Mouse (Mus musculus) hindbrain, embryonic 11.5 days (tissue): ENCODE results near the gene Slit3. TPM values are rescaled to one million over a fixed set of nuclear protein-coding genes. Genes with fewer than 3 reads are reported as not detected.

Experiments used
- ATAC-seq: fragments of 200-750 bp; cut with Nextera tagmentation; 2 replicates; pipeline ENCODE4 v1.8.0; 2017; ENCODE audit warnings: mild to moderate bottlenecking, moderate TSS enrichment, moderate library complexity; ENCODE audit not compliant: low FRiP score
- DNase-seq: peaks from one replicate; pipeline ENCODE4 v3.0.0-alpha.2; 2015; ENCODE audit warnings: low spot score
- H3K27ac ChIP-seq: fragments of 300-500 bp; sonication (generic); 2 replicates; pipeline ENCODE4 v1.5.1; 2014; ENCODE audit warnings: mild to moderate bottlenecking, low read depth, low read length
- H3K27me3 ChIP-seq: fragments of 300-500 bp; sonication (generic); 2 replicates; pipeline ENCODE4 v1.6.1; 2014; ENCODE audit warnings: mild to moderate bottlenecking, low read length, moderate library complexity, mixed read lengths; ENCODE audit not compliant: control insufficient read depth, insufficient read depth
- H3K36me3 ChIP-seq: fragments of 300-500 bp; sonication (generic); 2 replicates; pipeline ENCODE4 v1.6.1; 2014; ENCODE audit warnings: mild to moderate bottlenecking, low read length, moderate library complexity, mixed read lengths; ENCODE audit not compliant: control insufficient read depth, insufficient read depth
- H3K4me1 ChIP-seq: fragments of 300-500 bp; sonication (generic); replicated peaks from 2 replicates; pipeline ENCODE4 v1.6.1; 2014; ENCODE audit warnings: low read length, mixed read lengths; ENCODE audit not compliant: control insufficient read depth, insufficient read depth
- H3K4me2 ChIP-seq: fragments of 300-500 bp; sonication (generic); replicated peaks from 2 replicates; pipeline ENCODE4 v1.6.1; 2014; ENCODE audit warnings: mild to moderate bottlenecking, low read depth, low read length
- H3K4me3 ChIP-seq: fragments of 300-500 bp; sonication (generic); 2 replicates; pipeline ENCODE4 v1.5.1; 2014; ENCODE audit warnings: low read depth, low read length
- H3K9ac ChIP-seq: fragments of 300-500 bp; sonication (generic); 2 replicates; pipeline ENCODE4 v1.6.1; 2014; ENCODE audit warnings: low read depth, low read length
- H3K9me3 ChIP-seq: fragments of 300-500 bp; sonication (generic); 2 replicates; pipeline ENCODE4 v1.6.1; 2016; ENCODE audit warnings: low read length; ENCODE audit not compliant: control insufficient read depth
- WGBS: fragments of 180-500 bp; shearing (Covaris S2); extraction: QIAGEN DNeasy Blood & Tissue Kit; methylation state at CpG from one replicate; pipeline ENCODE4 v1.1.7; 2014; 5-methylcytosine and 5-hydroxymethylcytosine counted together
- polyA plus RNA-seq: library from polyadenylated mRNA; unstranded; fragments of >200 nt; fragmentation: Nextera tagmentation; extraction: Ambion mirVana; gene quantifications from 2 replicates; pipeline ENCODE4 v1.2.1, GENCODE M21; 2014

The Slit3 gene
- polyA plus RNA-seq, 1 experiment from 2014 or later, result 39.3 TPM

GRCm38 (mm10) chr11:35723876-35724275 is 602.9 kb downstream of the Slit3 start:
- no peak overlapping the region for H3K4me3 ChIP-seq
- DNase-seq (no peak), ATAC-seq (no peak)
- no peaks in the 10 kb centered on the region for H3K9me3 ChIP-seq
- 85% methylated on average over 5 of the region's 5 CpGs for WGBS
- H3K27me3 ChIP-seq, result no peaks in the 10 kb centered on the region
- no peaks in the 10 kb centered on the region for H3K36me3 ChIP-seq
- no peaks in the 10 kb centered on the region for H3K4me1 ChIP-seq
- H3K27ac ChIP-seq, result no peak overlapping the region
- H3K9ac ChIP-seq, result no peak overlapping the region
- no peak overlapping the region for H3K4me2 ChIP-seq

- Histone ChIP-seq H3K36me3 (no peaks in the 10 kb centered on the region), H3K27me3 (no peaks in the 10 kb centered on the region), H3K4me2 (no peak overlapping the region), H3K4me3 (no peak overlapping the region), H3K27ac (no peak overlapping the region), H3K9me3 (no peaks in the 10 kb centered on the region), H3K4me1 (no peaks in the 10 kb centered on the region), H3K9ac (no peak overlapping the region)
- DNase-seq (no peak), ATAC-seq (no peak)
- WGBS, result 84% methylated on average over 8 of the region's 8 CpGs
Measured at GRCm38 (mm10) chr11:35726341-35726846, 605.4 kb downstream of the Slit3 start.

DNA sequence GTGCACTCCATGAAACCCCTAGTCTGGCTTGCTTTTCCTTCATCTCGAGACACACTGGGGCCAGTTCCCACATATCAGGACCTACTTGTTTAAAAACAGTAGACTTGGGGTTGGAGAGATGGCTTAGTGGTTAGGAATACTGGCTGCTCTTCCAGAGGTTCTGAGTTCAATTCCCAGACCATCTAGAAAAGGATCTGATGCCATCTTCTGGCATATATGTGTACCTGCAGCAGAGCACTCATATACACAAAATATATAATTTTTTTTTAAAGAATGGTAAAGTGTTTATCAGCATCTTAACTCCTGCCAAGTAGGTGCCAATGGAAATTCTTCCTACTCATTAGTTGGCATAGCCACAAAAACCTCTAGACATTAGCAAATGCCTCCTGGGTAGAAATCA is 607.2 kb downstream of the Slit3 start:
- Histone ChIP-seq H3K4me1 (no peaks in the 10 kb centered on the region), H3K36me3 (no peaks in the 10 kb centered on the region), H3K9me3 (no peaks in the 10 kb centered on the region), H3K4me3 (no peak overlapping the region), H3K27ac (no peak overlapping the region), H3K27me3 (no peaks in the 10 kb centered on the region), H3K4me2 (no peak overlapping the region), H3K9ac (no peak overlapping the region)
- DNase-seq, result no peak
- ATAC-seq, result no peak
- 81% methylated on average over 1 of the region's 1 CpGs for WGBS

GRCm38 (mm10) chr11:35729186-35729585 is 608.2 kb downstream of the Slit3 start:
- Histone ChIP-seq H3K9ac (no peak overlapping the region), H3K27me3 (no peaks in the 10 kb centered on the region), H3K4me2 (no peak overlapping the region), H3K27ac (no peak overlapping the region), H3K36me3 (no peaks in the 10 kb centered on the region), H3K9me3 (no peaks in the 10 kb centered on the region), H3K4me3 (no peak overlapping the region), H3K4me1 (no peaks in the 10 kb centered on the region)
- 60% methylated on average over 5 of the region's 5 CpGs for WGBS
- DNase-seq (no peak), ATAC-seq (no peak)

- Histone ChIP-seq H3K4me2 (no peak overlapping the region), H3K9me3 (no peaks in the 10 kb centered on the region), H3K27me3 (no peaks in the 10 kb centered on the region), H3K4me3 (no peak overlapping the region), H3K36me3 (no peaks in the 10 kb centered on the region), H3K27ac (no peak overlapping the region), H3K4me1 (no peaks in the 10 kb centered on the region), H3K9ac (no peak overlapping the region)
- DNase-seq (no peak), ATAC-seq (no peak)
- 64% methylated on average over 1 of the region's 1 CpGs for WGBS
Measured at GRCm38 (mm10) chr11:35732366-35732765, 611.3 kb downstream of the Slit3 start.

GRCm38 (mm10) chr11:35736817-35737216 is 615.8 kb downstream of the Slit3 start:
- DNase-seq (no peak), ATAC-seq (no peak)
- Histone ChIP-seq H3K27ac (no peak overlapping the region), H3K27me3 (no peaks in the 10 kb centered on the region), H3K9ac (no peak overlapping the region), H3K4me2 (no peak overlapping the region), H3K4me1 (no peaks in the 10 kb centered on the region), H3K36me3 (no peaks in the 10 kb centered on the region), H3K9me3 (no peaks in the 10 kb centered on the region), H3K4me3 (no peak overlapping the region)
- WGBS, result 61% methylated on average over 2 of the region's 2 CpGs

DNA sequence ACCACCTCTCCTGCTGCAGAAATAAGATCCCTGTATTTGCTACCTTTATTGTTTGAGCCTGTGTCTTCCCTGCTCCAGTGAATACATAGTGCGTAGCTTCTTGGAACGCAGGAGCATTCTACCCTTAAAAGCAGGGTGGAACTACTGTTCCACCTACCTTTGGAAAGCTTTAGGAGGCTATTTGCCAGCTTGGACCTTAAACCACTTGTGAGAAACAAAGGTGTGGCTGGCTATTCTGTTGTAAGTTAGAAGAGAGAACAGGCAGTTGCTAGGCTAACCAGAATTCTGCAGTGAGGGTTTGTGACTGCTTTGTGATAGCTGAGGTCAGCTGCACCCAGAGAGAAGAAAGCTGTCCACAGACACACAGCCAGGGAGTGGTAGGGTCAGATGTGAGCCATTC is 616.2 kb downstream of the Slit3 start:
- DNase-seq (no peak), ATAC-seq (no peak)
- Histone ChIP-seq H3K9me3 (no peaks in the 10 kb centered on the region), H3K9ac (no peak overlapping the region), H3K36me3 (no peaks in the 10 kb centered on the region), H3K4me2 (no peak overlapping the region), H3K27ac (no peak overlapping the region), H3K4me1 (no peaks in the 10 kb centered on the region), H3K4me3 (no peak overlapping the region), H3K27me3 (no peaks in the 10 kb centered on the region)
- 96% methylated on average over 2 of the region's 2 CpGs for WGBS

DNA sequence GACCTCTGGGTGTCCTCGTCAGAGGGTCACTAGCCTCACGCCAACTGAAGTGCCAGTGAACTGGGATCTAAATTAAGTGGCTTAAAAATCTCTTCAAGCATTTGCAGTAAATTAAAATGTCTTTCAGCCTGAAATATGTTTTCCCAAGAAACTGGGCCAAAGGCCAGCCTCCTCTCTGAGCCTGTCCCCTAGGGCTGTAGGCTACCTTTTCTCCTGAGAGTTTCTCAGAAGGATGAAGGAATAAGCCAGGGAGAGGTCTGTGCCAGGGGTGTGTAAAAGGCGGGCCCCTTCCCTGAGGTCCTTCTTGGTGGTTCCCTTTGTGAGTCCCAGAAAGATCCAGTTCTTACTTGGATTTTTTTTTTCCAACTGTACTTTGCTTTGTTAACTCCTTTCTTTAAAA is 617.1 kb downstream of the Slit3 start:
- H3K27ac ChIP-seq, result no peak overlapping the region
- H3K27me3 ChIP-seq, result no peaks in the 10 kb centered on the region
- 83% methylated on average over 3 of the region's 3 CpGs for WGBS
- no peaks in the 10 kb centered on the region for H3K9me3 ChIP-seq
- ATAC-seq (no peak), DNase-seq (no peak)
- no peak overlapping the region for H3K4me3 ChIP-seq
- H3K4me2 ChIP-seq, result no peak overlapping the region
- H3K4me1 ChIP-seq, result no peaks in the 10 kb centered on the region
- H3K9ac ChIP-seq, result no peak overlapping the region
- no peaks in the 10 kb centered on the region for H3K36me3 ChIP-seq

DNA sequence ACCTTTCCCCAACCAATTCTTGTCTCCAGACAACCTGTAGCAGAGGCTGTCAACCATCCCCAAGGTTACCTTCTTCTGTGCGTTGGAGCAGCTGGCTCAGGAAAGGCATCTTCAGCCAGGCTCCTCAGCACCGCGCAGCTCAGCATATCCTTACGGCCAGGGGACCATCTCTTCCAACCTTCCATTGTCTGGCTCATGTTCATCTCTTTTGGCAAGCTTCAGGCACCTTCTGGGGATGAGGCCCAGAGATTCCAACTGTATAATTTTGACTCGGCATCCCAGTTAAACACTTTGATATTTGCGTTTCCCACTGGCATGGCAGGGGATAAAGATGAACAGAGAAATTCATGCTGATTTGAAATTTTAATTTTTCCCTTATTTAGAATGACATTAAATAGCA is 622.6 kb downstream of the Slit3 start:
- no peaks in the 10 kb centered on the region for H3K4me1 ChIP-seq
- 95% methylated on average over 6 of the region's 6 CpGs for whole genome bisulfite sequencing
- no peak overlapping the region for H3K4me2 ChIP-seq
- ATAC-seq (no peak), DNase-seq (no peak)
- H3K36me3 ChIP-seq, result no peaks in the 10 kb centered on the region
- no peak overlapping the region for H3K9ac ChIP-seq
- no peaks in the 10 kb centered on the region for H3K27me3 ChIP-seq
- H3K9me3 ChIP-seq, result no peaks in the 10 kb centered on the region
- H3K27ac ChIP-seq, result no peak overlapping the region
- no peak overlapping the region for H3K4me3 ChIP-seq
